Mouse (Mus musculus) kidney, postnatal 14 days (tissue): ENCODE measurements around the gene Diaph3.
"Not testable (repeated sequence)": the region's sequence is repeated elsewhere in the genome, so short reads cannot be mapped to it uniquely, and the experiment has no call there.

Source experiments
- DNase-seq: peaks from one replicate; pipeline ENCODE4 v3.0.0; 2022; ENCODE audit warnings: mixed read lengths

Diaph3 gene

GRCm38 (mm10) chr14:87140963-87141486 lies at the start of gene Diaph3:
Diaph3 (minus strand) TSS chr14:87141235.
- DNase-seq = peak; percentile 97

DNA sequence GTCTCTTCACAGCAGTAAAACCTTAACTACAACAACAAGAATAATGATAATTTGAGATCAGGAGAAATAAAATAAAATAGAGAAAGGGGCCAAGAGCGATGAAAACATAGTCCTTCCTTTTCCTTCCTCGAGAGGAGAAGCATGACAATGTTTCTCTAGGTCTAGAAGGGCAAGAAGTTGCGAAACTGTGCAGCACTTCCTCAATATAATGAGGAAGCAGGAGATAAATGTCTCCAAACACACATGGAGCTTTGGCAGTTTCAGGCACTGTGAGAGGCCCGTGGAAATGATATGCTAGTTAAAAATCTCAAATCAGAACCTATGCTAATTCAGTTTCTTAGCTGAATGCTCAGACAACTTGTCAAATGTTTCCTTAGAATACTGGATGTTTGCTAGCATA lies 49.6 kb upstream of the Diaph3 start:
- DNase-seq = no peak

GRCm38 (mm10) chr14:87171577-87171976 lies 30.5 kb upstream of the Diaph3 start:
- DNase-seq = no peak

- no peak for DNase-seq
Observed at GRCm38 (mm10) chr14:87169151-87169550, 28.1 kb upstream of the Diaph3 start.

DNA sequence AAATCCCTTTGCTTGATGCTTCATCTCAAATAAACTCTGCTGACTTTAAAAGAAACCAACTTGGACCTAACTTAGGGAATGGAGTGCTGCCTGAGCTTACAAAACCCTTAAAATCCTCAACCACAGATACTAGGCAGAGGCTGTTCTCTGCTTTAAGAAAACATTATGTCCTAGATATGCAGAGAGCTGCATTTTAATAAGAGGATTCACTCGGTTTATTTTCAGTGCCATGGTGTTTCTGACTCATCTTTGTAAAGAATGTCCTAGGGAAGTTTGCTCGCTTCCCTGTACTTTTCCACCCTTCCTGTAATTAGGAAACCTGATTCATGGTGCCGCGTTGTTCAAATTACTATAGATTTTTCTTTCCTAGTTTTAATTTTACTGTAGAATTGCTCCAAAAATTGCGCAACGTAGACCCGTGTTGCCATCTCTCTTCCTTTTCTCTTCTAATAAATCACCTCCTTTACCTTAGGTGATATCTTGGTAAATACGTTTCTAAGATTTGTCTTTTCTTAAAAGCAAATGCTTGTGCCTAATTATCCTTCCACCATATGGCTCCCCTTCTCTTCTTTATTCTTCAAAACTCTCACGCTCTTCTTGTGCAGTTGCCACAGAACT lies 14.7 kb upstream of the Diaph3 start:
- no peak for DNase-seq

DNA sequence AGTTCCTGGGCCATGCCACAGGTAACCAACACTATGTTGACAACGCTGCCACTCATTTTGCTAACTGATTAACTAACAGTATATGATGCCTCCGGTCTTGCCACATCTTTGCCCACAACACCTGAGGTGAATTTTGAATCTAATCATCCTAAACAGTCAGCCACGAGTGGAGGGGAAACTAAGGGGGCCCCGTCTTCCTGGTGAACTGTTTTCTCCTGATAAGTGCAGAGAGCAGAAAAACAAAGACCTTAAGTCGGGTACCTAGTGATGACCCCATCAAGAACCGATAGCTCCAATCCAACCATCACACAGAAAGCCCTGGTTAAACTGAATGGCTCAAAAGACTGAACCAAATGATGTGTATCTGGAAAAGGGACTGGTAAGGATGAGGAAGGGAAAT lies 8.6 kb upstream of the Diaph3 start:
- no peak for DNase-seq

- DNase-seq = no peak
Observed at GRCm38 (mm10) chr14:87146704-87147103, 5.7 kb upstream of the Diaph3 start.

- no peak for DNase-seq
Observed at GRCm38 (mm10) chr14:87145351-87145750, 4.3 kb upstream of the Diaph3 start.

DNA sequence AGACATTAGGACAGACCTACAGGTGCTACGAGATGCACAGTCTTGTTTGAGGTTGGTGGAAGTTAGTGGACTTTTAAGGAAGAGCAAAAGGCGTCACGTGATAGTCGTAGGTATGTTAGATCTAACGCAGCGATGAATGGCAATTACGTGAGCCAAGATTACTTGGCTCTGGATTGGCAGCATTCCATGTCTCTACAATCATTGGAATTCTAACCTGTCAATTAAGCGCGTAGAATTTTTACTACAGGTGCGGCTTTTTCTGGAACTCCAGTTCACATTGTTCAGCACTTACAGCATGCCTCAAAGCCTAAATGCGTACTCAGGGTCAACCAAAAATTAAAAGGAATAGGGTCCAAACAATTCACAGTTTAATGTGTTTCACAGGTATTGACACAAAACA lies 742 bp upstream of the Diaph3 start:
- DNase-seq = peak; percentile 28

GRCm38 (mm10) chr14:87140327-87140962 lies 590 bp downstream of the Diaph3 start:
- peak; percentile 48 for DNase-seq

- DNase-seq = no peak
Observed at GRCm38 (mm10) chr14:87126076-87126639, 14.9 kb downstream of the Diaph3 start.

DNA sequence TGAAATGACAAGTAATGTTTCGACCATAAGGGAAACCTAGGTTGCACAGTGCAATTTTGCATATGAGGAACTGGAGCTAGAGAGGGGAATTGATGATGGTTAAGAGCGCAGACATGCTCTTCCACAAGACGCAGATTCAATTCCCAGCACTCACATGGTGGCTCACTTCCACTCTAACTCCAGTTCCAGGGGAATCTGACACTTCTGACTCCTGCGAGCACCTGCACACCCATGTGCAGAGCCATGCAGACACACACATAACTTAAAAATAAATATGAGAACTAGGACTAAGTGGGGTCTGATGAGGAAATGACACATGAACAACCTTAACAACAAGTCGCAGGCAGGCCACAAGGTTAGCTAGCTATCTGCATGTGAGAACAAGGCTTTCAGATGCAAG lies 15.5 kb downstream of the Diaph3 start:
- DNase-seq = no peak

DNA sequence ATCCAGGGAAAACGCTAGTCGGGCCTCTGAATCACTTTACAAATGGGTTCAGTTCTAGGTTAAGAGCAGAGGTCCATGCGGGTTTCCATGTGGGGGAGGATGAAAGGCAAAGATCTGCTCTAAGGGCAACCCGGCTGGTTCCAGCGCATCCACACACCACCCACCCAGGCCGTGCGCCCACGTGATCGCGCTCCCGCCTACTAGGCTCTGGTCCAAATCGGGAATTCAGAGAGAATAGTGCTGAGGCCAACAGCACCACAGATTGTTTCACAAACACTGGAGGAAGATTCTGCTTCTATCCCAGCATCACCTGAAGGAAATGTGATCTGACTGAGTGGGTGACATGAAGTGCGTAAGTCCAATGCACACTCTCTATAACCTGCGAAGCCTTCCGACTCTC lies 17.9 kb downstream of the Diaph3 start:
- no peak for DNase-seq

- DNase-seq = no peak
Observed at GRCm38 (mm10) chr14:87121868-87122267, 19.2 kb downstream of the Diaph3 start.

DNA sequence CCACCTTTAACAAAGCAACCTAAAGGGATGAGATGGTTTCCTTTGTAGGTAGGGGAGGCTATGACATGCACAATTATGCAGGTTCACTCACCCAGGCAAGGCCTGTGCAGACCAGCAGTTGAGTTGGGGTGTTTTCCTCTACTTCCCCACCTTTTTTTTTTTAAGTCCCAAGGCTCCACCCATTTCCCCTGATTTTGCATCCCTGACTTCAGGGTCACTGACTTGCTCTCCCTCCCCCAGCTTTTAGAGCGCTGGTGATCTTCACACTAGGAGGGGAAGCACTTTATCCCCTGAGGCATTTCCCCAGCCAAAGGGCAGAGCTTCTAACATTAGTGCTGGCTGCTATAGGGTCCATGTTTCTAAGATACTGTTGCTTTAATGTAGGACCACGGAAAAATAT lies 30.4 kb downstream of the Diaph3 start:
- no peak for DNase-seq

- no peak for DNase-seq
Observed at GRCm38 (mm10) chr14:87099380-87100088, 41.5 kb downstream of the Diaph3 start.

DNA sequence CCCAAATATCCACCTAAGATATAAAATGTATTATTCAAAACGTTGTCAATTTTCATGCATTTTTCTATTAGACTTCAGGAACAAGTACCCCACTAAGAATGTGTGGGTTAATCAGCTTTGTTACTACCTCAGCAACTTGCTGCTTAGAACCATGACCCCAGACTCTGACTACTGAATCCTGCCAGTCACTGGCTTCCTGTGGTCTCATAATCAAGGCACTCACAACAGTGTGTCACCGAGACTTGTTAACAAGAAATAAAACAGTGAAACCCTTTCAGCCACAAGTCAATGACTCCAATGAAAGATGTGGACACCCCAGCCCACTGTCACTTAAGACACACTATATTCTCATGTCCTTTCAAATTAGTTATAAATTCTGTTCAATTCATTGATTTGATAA lies 42.9 kb downstream of the Diaph3 start:
- DNase-seq = no peak

DNA sequence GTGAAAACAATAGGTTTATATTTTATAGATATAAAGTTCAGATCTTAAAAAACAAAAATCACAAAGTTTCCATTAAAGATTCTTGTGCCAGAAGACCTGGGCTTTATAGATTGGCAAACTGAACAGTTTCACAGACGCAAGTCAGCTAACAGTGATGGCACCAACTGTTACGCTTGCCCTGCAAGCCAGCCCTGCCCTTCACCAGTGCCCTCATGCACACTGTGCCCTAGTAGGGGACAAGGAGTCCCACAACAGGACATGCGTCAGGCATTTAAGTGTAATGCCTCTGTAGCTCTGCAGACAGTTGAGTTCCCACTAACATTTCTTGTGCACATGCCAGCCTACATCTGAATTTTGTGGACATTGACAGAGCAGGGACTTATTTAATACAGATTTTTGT lies 49.5 kb downstream of the Diaph3 start:
- DNase-seq = no peak

- DNase-seq = no peak
Observed at GRCm38 (mm10) chr14:87091108-87091507, 49.9 kb downstream of the Diaph3 start.

DNA sequence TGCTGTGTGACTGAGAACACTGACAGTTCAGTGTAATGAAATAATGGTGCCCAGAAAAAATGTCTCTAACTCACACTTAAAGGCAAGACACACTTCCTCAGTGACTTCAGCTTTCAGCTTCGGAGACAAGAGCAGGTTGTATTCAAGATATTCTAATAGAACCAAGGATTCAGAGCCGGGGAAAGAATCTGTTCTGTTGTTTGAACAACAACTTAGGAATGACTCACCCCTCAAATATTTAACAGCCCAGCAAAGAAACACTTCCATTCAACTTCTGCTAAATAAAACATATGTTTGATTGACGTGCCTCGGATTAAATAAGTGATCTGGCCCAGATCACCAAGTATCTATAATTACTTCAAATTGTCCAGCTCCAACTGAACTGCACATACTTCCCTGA lies 52.1 kb downstream of the Diaph3 start:
- no peak for DNase-seq

DNA sequence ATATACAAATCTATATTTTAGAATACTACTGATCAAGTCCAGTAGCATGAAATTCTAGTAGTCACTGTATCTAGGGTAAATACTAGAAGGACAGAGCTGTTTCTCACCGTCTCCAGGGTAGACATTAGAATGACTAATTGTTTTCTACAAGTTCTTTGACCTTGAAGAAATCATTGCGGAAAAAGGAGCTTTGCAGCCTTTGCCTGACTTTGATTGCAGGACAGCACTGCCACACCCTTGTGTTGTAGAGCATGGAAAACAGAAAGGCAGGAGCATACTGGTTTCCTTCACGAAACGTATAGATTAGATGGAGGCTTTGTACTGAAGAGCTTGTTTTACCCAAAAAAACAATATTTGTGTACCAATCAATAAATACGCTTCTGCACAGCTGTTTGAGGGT lies 52.6 kb downstream of the Diaph3 start:
- DNase-seq = no peak

DNA sequence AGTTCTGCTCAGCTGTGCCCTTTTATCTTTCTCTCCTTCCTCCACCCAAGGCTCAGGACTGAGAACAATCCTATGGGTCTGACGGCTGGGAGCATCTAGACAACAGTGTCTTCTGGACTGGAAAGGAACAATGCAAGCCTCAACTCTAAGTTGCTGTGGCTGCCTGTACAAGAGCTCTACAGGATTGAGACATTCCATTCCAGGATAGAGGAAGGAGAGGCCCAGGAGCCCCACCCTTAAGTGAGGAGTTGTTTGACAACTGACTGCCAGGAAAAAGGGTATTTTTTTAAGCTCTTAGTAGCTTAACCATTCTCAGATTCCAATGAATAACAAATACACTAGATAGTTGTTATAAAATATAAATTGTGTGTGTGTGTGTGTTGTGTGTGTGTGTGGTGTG lies 53.0 kb downstream of the Diaph3 start:
- DNase-seq = no peak

- DNase-seq = not testable (repeated sequence)
Observed at GRCm38 (mm10) chr14:87084906-87085305, 56.1 kb downstream of the Diaph3 start.

DNA sequence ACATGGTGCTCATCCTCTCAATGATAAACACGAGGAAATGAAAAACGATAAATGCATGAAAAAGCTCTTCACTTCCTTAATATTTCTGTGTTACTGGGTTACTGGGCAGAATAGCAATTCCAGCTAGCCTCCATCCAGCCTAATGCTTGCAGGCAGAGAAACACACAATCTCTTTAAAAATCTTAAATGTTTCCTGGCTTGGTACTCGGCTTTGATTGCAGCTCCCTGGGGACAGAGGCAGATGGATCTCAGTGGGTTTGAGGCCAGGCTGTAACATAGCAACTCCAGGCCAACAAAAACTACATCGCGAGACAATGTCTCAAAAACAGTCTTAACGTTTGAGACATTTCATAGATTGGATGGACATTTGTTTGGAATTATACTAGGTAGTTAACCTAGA lies 57.1 kb downstream of the Diaph3 start:
- DNase-seq = no peak
